Mouse (Mus musculus): ENCODE data around the gene Prpf31. TPM values are rescaled to one million over a fixed set of nuclear protein-coding genes. Genes with fewer than 3 reads are reported as not detected.
"Not testable (repeated sequence)": the region's sequence is repeated elsewhere in the genome, so short reads cannot be mapped to it uniquely, and the experiment has no call there.

Gene Prpf31
- polyA plus RNA-seq, 1 experiment from 2014 or later, result 124 TPM

DNA sequence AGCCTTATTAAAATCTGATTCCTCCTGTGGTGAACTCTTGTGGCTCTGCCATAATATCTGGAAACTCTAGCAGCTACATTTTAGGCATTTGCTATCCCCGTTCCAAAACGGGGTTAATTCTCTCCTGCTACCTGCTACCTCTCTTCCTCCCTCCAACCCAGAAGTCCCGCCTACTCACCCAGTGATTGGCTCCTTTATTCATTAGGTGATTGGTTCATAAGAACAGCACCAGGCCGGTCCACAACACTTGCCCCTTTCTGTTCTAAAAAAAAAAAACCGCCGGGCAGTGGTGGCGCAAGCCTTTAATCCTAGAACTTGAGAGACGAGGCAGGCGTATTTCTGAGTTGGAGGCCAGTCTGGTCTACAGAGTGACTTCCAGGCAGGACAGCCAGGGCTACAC is 34.6 kb upstream of the Prpf31 start:
- no peak for DNase-seq (ENCODE audit: low spot score)
- Histone ChIP-seq H3K4me1 (replicated peaks; ENCODE audit: control insufficient read depth, insufficient read depth, low read length) (no peaks in the 10 kb centered on the region), H3K4me3 (ENCODE audit: low read depth, low read length) (no peak overlapping the region), H3K9ac (ENCODE audit: low read depth, low read length) (no peak overlapping the region), H3K27me3 (ENCODE audit: control insufficient read depth, insufficient read depth, low read length) (no peaks in the 10 kb centered on the region), H3K36me3 (ENCODE audit: control insufficient read depth, insufficient read depth, low read length) (no peaks in the 10 kb centered on the region), H3K9me3 (ENCODE audit: control insufficient read depth, low read length) (no peaks in the 10 kb centered on the region), H3K4me2 (replicated peaks; ENCODE audit: low read depth, low read length) (no peak overlapping the region), H3K27ac (ENCODE audit: low read depth, low read length) (no peak overlapping the region)
- WGBS, result 21% methylated on average over 9 of the region's 9 CpGs
- ATAC-seq (ENCODE audit: low FRiP score), result no peak

DNA sequence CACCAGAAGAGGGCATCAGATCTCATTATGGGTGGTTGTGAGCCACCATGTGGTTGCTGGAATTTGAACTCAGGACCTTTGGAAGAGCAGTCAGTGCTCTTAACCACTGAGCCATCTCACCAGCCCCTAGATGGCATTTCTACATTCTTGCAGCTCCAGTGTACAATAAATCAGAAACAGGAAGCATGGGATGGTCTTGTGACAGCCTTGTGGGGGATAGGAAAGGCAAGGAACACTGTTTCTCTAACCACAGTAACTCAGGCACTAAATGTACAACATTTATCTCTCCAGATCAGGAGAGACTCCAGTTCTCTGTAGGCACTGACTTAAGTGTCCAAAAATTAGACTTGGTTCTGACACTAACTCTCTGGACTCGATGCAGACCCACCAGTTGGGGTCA is 32.0 kb upstream of the Prpf31 start:
- 68% methylated on average over 1 of the region's 1 CpGs for WGBS
- not testable (repeated sequence) for H3K9ac ChIP-seq (ENCODE audit: low read depth, low read length); ATAC-seq (ENCODE audit: low FRiP score)

DNA sequence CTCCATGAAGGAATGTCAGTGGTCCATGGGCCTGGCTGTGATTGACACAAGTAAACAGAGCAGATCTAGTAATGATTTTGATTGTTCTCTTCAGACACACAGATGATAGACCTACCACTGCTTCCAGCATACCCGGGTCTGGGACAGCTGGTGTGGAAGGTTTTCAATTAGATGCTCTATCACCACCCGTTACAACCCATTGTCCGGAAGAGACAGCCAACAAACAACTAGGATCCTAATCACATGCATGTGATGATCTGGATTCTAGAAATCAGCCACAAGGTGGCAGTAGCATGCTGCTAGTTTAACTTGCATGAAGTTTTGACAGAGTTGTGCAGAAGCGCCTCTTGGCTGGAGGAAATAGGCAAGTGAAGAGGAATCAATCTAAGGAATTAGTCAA is 28.7 kb upstream of the Prpf31 start:
- H3K9ac ChIP-seq (ENCODE audit: low read depth, low read length), result no peak overlapping the region
- no peaks in the 10 kb centered on the region for H3K27me3 ChIP-seq (ENCODE audit: control insufficient read depth, insufficient read depth, low read length)
- peak; percentile 68; the same call in 1 of the 2 replicates for ATAC-seq (ENCODE audit: low FRiP score)
- 18% methylated on average over 4 of the region's 4 CpGs for WGBS
- no peak overlapping the region for H3K4me3 ChIP-seq (ENCODE audit: low read depth, low read length)
- H3K27ac ChIP-seq (ENCODE audit: low read depth, low read length), result no peak overlapping the region
- H3K4me1 ChIP-seq (replicated peaks; ENCODE audit: control insufficient read depth, insufficient read depth, low read length), result no peaks in the 10 kb centered on the region
- H3K36me3 ChIP-seq (ENCODE audit: control insufficient read depth, insufficient read depth, low read length), result no peaks in the 10 kb centered on the region
- no peaks in the 10 kb centered on the region for H3K9me3 ChIP-seq (ENCODE audit: control insufficient read depth, low read length)
- no peak overlapping the region for H3K4me2 ChIP-seq (replicated peaks; ENCODE audit: low read depth, low read length)
- DNase-seq (ENCODE audit: low spot score), result peak; percentile 80

More for the DNA sequence above, 32.0 kb upstream of the Prpf31 start:
- DNase-seq (ENCODE audit: low spot score); H3K4me2 ChIP-seq (replicated peaks; ENCODE audit: low read depth, low read length); H3K27me3 ChIP-seq (ENCODE audit: control insufficient read depth, insufficient read depth, low read length); H3K4me3 ChIP-seq (ENCODE audit: low read depth, low read length); H3K27ac ChIP-seq (ENCODE audit: low read depth, low read length); H3K9me3 ChIP-seq (ENCODE audit: control insufficient read depth, low read length); H3K4me1 ChIP-seq (replicated peaks; ENCODE audit: control insufficient read depth, insufficient read depth, low read length); H3K36me3 ChIP-seq (ENCODE audit: control insufficient read depth, insufficient read depth, low read length): not testable (repeated sequence)

DNA sequence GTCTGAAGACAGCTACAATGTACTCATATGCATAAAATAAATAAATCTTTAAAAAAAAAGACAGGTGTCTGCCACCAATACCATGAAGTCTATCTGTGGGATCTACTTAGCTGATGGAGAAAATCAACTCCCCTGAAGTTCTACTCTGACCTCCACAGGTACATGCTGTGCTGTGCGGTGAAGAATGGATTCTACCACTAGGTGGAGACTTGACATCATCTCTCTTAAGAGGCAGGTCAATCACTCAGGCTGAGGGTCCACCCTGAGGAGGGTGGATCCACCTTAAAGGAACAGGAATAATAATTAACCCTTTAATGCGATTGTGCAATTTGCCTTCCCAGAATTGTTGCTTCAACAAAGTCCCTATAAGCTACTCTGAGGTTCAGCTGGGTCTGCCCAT is 23.0 kb upstream of the Prpf31 start:
- ATAC-seq (ENCODE audit: low FRiP score) (no peak), DNase-seq (ENCODE audit: low spot score) (no peak)
- H3K4me3 ChIP-seq (ENCODE audit: low read depth, low read length), result no peak overlapping the region
- H3K4me2 ChIP-seq (replicated peaks; ENCODE audit: low read depth, low read length), result no peak overlapping the region
- H3K27me3 ChIP-seq (ENCODE audit: control insufficient read depth, insufficient read depth, low read length), result no peaks in the 10 kb centered on the region
- no peaks in the 10 kb centered on the region for H3K4me1 ChIP-seq (replicated peaks; ENCODE audit: control insufficient read depth, insufficient read depth, low read length)
- no peaks in the 10 kb centered on the region for H3K36me3 ChIP-seq (ENCODE audit: control insufficient read depth, insufficient read depth, low read length)
- no peaks in the 10 kb centered on the region for H3K9me3 ChIP-seq (ENCODE audit: control insufficient read depth, low read length)
- H3K27ac ChIP-seq (ENCODE audit: low read depth, low read length), result no peak overlapping the region
- H3K9ac ChIP-seq (ENCODE audit: low read depth, low read length), result no peak overlapping the region
- 16% methylated on average over 2 of the region's 2 CpGs for WGBS

DNA sequence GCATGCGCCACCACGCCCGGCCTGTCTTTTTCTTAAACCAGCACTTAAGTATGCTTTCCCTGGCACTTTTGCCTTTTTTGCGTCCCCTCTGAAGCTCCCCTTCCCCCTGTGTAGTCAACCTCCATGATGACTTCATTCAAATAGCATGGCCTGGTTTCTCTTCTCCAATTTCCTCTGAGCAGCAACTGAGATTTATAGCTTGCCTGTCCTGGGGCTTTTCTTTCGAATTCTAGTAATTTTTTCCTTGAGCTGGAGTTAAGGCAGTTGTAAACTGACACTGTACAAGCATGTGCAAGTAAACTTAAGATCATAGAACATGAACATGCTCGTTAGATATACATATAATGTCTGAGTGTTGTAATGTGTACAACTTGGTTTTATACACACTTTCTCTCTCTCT is 22.4 kb upstream of the Prpf31 start:
- WGBS, result 90% methylated on average over 6 of the region's 6 CpGs
- no peak for DNase-seq (ENCODE audit: low spot score)

DNA sequence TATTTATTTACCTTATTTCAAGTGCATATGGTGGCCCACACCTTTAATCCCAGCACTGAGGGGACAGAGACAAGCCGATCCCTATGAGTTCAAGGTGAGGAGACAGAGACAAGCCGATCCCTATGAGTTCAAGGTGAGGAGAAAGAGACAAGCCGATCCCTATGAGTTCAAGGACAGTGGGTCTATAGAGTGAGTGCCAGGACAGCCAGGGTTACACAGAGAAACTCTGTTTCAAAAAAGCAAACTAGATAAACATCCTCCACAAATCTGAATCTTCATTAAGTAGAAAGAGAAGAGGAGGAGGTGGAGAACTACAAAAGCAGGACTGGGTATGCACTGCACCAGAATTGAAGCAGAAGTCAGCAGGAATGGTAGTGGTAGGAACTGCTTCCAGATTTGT is 21.1 kb upstream of the Prpf31 start:
- Histone ChIP-seq H3K4me2 (replicated peaks; ENCODE audit: low read depth, low read length) (no peak overlapping the region), H3K4me1 (replicated peaks; ENCODE audit: control insufficient read depth, insufficient read depth, low read length) (no peaks in the 10 kb centered on the region), H3K4me3 (ENCODE audit: low read depth, low read length) (no peak overlapping the region), H3K27ac (ENCODE audit: low read depth, low read length) (no peak overlapping the region), H3K27me3 (ENCODE audit: control insufficient read depth, insufficient read depth, low read length) (no peaks in the 10 kb centered on the region), H3K9me3 (ENCODE audit: control insufficient read depth, low read length) (no peaks in the 10 kb centered on the region), H3K36me3 (ENCODE audit: control insufficient read depth, insufficient read depth, low read length) (no peaks in the 10 kb centered on the region), H3K9ac (ENCODE audit: low read depth, low read length) (no peak overlapping the region)
- ATAC-seq (ENCODE audit: low FRiP score) (no peak), DNase-seq (ENCODE audit: low spot score) (no peak)
- 87% methylated on average over 3 of the region's 3 CpGs for WGBS

More for the DNA sequence above, 22.4 kb upstream of the Prpf31 start:
- no peak for ATAC-seq (ENCODE audit: low FRiP score)
- H3K4me2 ChIP-seq (replicated peaks; ENCODE audit: low read depth, low read length), result no peak overlapping the region
- no peak overlapping the region for H3K27ac ChIP-seq (ENCODE audit: low read depth, low read length)
- no peaks in the 10 kb centered on the region for H3K4me1 ChIP-seq (replicated peaks; ENCODE audit: control insufficient read depth, insufficient read depth, low read length)
- no peak overlapping the region for H3K4me3 ChIP-seq (ENCODE audit: low read depth, low read length)
- no peaks in the 10 kb centered on the region for H3K9me3 ChIP-seq (ENCODE audit: control insufficient read depth, low read length)
- no peaks in the 10 kb centered on the region for H3K36me3 ChIP-seq (ENCODE audit: control insufficient read depth, insufficient read depth, low read length)
- no peak overlapping the region for H3K9ac ChIP-seq (ENCODE audit: low read depth, low read length)
- no peaks in the 10 kb centered on the region for H3K27me3 ChIP-seq (ENCODE audit: control insufficient read depth, insufficient read depth, low read length)

DNA sequence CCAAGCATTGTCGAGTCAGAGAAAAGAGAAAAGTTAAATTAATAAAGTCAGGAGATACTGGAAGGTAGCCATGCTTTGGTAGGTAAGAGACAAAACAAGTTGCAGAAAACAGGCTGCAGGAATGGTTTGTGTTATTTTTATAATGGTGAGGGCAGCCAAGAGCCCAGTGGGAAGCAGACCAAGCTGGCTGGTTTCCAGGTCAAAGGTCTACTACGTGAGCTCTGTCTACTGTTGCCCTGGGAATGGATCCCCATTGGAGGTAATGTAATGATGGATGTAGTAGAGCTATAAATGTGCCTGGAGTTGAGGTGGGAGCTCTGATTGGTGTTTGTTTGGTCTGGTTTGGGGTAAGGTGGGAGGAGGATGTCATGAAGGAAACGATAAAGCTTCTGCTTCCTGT is 20.7 kb upstream of the Prpf31 start:
- ATAC-seq (ENCODE audit: low FRiP score) (no peak), DNase-seq (ENCODE audit: low spot score) (no peak)
- H3K27me3 ChIP-seq (ENCODE audit: control insufficient read depth, insufficient read depth, low read length), result no peaks in the 10 kb centered on the region
- no peaks in the 10 kb centered on the region for H3K36me3 ChIP-seq (ENCODE audit: control insufficient read depth, insufficient read depth, low read length)
- H3K4me2 ChIP-seq (replicated peaks; ENCODE audit: low read depth, low read length), result no peak overlapping the region
- WGBS, result 76% methylated on average over 3 of the region's 3 CpGs
- H3K9ac ChIP-seq (ENCODE audit: low read depth, low read length), result no peak overlapping the region
- no peak overlapping the region for H3K4me3 ChIP-seq (ENCODE audit: low read depth, low read length)
- no peaks in the 10 kb centered on the region for H3K4me1 ChIP-seq (replicated peaks; ENCODE audit: control insufficient read depth, insufficient read depth, low read length)
- no peak overlapping the region for H3K27ac ChIP-seq (ENCODE audit: low read depth, low read length)
- no peaks in the 10 kb centered on the region for H3K9me3 ChIP-seq (ENCODE audit: control insufficient read depth, low read length)

DNA sequence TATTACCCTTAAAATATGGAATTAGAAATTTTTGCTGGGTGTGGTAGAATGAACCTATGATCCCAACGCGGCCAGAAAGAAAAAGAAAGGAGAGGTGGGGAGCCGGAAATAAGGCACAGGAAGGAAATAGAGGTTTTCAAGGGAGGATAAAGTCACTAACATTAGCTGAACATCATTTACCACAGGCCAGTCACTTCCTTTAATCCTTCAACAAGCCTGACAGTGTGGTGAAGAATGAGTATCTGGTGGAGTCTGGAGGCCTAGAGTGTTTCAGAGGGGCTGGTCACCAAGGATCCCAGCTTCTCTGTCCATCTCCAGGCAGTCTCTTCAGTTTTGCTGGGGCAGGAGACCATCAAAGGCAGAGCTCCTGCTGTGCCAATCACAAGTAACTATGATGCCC is 19.3 kb upstream of the Prpf31 start:
- Histone ChIP-seq H3K36me3 (ENCODE audit: control insufficient read depth, insufficient read depth, low read length) (no peaks in the 10 kb centered on the region), H3K4me1 (replicated peaks; ENCODE audit: control insufficient read depth, insufficient read depth, low read length) (no peaks in the 10 kb centered on the region), H3K27ac (ENCODE audit: low read depth, low read length) (no peak overlapping the region), H3K4me3 (ENCODE audit: low read depth, low read length) (no peak overlapping the region), H3K4me2 (replicated peaks; ENCODE audit: low read depth, low read length) (no peak overlapping the region), H3K9me3 (ENCODE audit: control insufficient read depth, low read length) (no peaks in the 10 kb centered on the region), H3K9ac (ENCODE audit: low read depth, low read length) (no peak overlapping the region), H3K27me3 (ENCODE audit: control insufficient read depth, insufficient read depth, low read length) (no peaks in the 10 kb centered on the region)
- 94% methylated on average over 3 of the region's 3 CpGs for WGBS
- DNase-seq (ENCODE audit: low spot score) (no peak), ATAC-seq (ENCODE audit: low FRiP score) (no peak)

DNA sequence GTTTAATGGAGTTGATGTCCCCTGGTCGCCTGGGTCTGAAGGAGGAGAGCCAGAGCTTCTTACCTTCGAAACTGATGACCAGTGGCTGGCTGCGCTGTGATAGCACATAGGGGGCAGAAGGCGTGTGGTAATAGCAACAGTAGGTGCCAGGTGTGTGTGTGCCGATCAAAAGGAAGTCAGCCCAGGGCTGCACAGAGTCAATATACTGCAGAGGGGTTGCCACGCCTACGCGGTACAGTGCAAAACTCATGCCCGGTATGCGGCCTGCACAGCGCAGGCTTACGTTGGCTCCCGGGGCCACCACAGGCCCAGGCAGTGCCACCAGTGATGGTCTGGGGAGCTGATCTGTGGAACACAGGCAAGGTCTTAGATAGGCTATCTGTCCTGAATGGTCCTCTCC is 18.8 kb upstream of the Prpf31 start:
- DNase-seq (ENCODE audit: low spot score) (no peak), ATAC-seq (ENCODE audit: low FRiP score) (no peak)
- 89% methylated on average over 13 of the region's 13 CpGs for WGBS
- no peaks in the 10 kb centered on the region for H3K27me3 ChIP-seq (ENCODE audit: control insufficient read depth, insufficient read depth, low read length)
- no peak overlapping the region for H3K4me3 ChIP-seq (ENCODE audit: low read depth, low read length)
- H3K4me2 ChIP-seq (replicated peaks; ENCODE audit: low read depth, low read length), result no peak overlapping the region
- H3K36me3 ChIP-seq (ENCODE audit: control insufficient read depth, insufficient read depth, low read length), result no peaks in the 10 kb centered on the region
- H3K9me3 ChIP-seq (ENCODE audit: control insufficient read depth, low read length), result no peaks in the 10 kb centered on the region
- H3K9ac ChIP-seq (ENCODE audit: low read depth, low read length), result no peak overlapping the region
- H3K27ac ChIP-seq (ENCODE audit: low read depth, low read length), result no peak overlapping the region
- no peaks in the 10 kb centered on the region for H3K4me1 ChIP-seq (replicated peaks; ENCODE audit: control insufficient read depth, insufficient read depth, low read length)
